Mouse (Mus musculus) myocyte (in vitro differentiated cells): ENCODE measurements around the gene Ticam1. TPM values are rescaled to one million over a fixed set of nuclear protein-coding genes. Genes with fewer than 3 reads are reported as not detected.

Experiments used
- H3K27me3 ChIP-seq: one replicate; pipeline ENCODE4 v1.6.1; 2011; ENCODE audit not compliant: control insufficient read depth, insufficient read depth, insufficient read length
- H3K36me3 ChIP-seq: one replicate; pipeline ENCODE4 v1.6.1; 2011; ENCODE audit not compliant: control insufficient read depth, insufficient read depth
- H3K4me2 ChIP-seq: one replicate; pipeline ENCODE4 v1.6.1; 2011; ENCODE audit warnings: low read depth, control low read depth
- H3K4me3 ChIP-seq: one replicate; pipeline ENCODE4 v1.5.1; 2011; ENCODE audit warnings: mild to moderate bottlenecking, control low read depth, moderate library complexity
- H3K79me2 ChIP-seq: one replicate; pipeline ENCODE4 v1.6.1; 2011; ENCODE audit not compliant: control insufficient read depth, insufficient read depth
- H3ac ChIP-seq: one replicate; pipeline ENCODE4 v1.6.1; 2011; ENCODE audit not compliant: control insufficient read depth, insufficient read length
- CEBPB ChIP-seq: IDR thresholded peaks from 2 replicates; pipeline ENCODE4 v1.6.1; 2011; ENCODE audit warnings: mild to moderate bottlenecking, moderate library complexity; ENCODE audit not compliant: poor library complexity, insufficient read depth, severe bottlenecking
- E2F4 ChIP-seq: IDR thresholded peaks from one replicate; pipeline ENCODE4 v1.6.1; 2011; ENCODE audit warnings: mild to moderate bottlenecking, control low read depth, moderate library complexity; ENCODE audit not compliant: insufficient read depth
- MAX ChIP-seq: IDR thresholded peaks from one replicate; pipeline ENCODE4 v1.6.1; 2011; ENCODE audit warnings: low read depth, mild to moderate bottlenecking, control low read depth
- MYOD1 ChIP-seq, 3 experiments: IDR thresholded peaks; one replicate each; pipeline ENCODE4 v1.6.1; 2011; ENCODE audit warnings: control low read depth in 2 of 3, low read depth in 2 of 3, mild to moderate bottlenecking in 2 of 3, moderate library complexity in 1 of 3; ENCODE audit not compliant: insufficient read length in 2 of 3, control insufficient read depth in 1 of 3
- MYOG ChIP-seq, 3 experiments: IDR thresholded peaks; one replicate each; pipeline ENCODE4 v1.6.1; 2011; ENCODE audit warnings: control low read depth in 2 of 3, low read depth in 2 of 3, mild to moderate bottlenecking in 2 of 3; ENCODE audit not compliant: insufficient read length in 2 of 3, control insufficient read depth in 1 of 3, insufficient read depth in 1 of 3
- POLR2A ChIP-seq: IDR thresholded peaks from one replicate; pipeline ENCODE4 v1.6.1; 2011; ENCODE audit warnings: low read depth, mild to moderate bottlenecking, control low read depth, moderate library complexity; ENCODE audit not compliant: insufficient read length
- POLR2AphosphoS2 ChIP-seq: IDR thresholded peaks from one replicate; pipeline ENCODE4 v1.6.1; 2011; ENCODE audit warnings: low read depth, control low read depth; ENCODE audit not compliant: insufficient read length
- REST ChIP-seq: IDR thresholded peaks from one replicate; pipeline ENCODE4 v1.6.1; 2011; ENCODE audit warnings: mild to moderate bottlenecking, control low read depth, moderate library complexity; ENCODE audit not compliant: insufficient read depth, insufficient read length
- SRF ChIP-seq: IDR thresholded peaks from one replicate; pipeline ENCODE4 v1.6.1; 2011; ENCODE audit warnings: low read depth; ENCODE audit not compliant: control insufficient read depth, insufficient read length
- TCF3 ChIP-seq: IDR thresholded peaks from one replicate; pipeline ENCODE4 v1.6.1; 2011; ENCODE audit warnings: low read depth, control low read depth; ENCODE audit not compliant: insufficient read length
- USF1 ChIP-seq: IDR thresholded peaks from one replicate; pipeline ENCODE4 v1.6.1; 2011; ENCODE audit warnings: low read depth, mild to moderate bottlenecking, control low read depth, moderate library complexity
- polyA plus RNA-seq: library from polyadenylated mRNA; unstranded; fragments of >200 nt; fragmentation: generic; extraction: Trizol; gene quantifications from one replicate; pipeline ENCODE4 v1.2.1, GENCODE M21; 2012; ENCODE audit warnings: missing spikeins

The Ticam1 gene
- polyA plus RNA-seq, 1 experiment, result 9.1 TPM

GRCm38 (mm10) chr17:56271609-56272253 is 4.9 kb downstream of the Ticam1 start:
- Histone ChIP-seq H3K27me3 (no peaks in the 10 kb centered on the region), H3K79me2 (peaks cover 9% of the 10 kb centered on the region), H3ac (no peak overlapping the region), H3K36me3 (no peaks in the 10 kb centered on the region), H3K4me3 (no peak overlapping the region), H3K4me2 (no peak overlapping the region)
- TF ChIP-seq MAX, result no peak
- peak; percentile 8 for TF ChIP-seq POLR2AphosphoS2

DNA sequence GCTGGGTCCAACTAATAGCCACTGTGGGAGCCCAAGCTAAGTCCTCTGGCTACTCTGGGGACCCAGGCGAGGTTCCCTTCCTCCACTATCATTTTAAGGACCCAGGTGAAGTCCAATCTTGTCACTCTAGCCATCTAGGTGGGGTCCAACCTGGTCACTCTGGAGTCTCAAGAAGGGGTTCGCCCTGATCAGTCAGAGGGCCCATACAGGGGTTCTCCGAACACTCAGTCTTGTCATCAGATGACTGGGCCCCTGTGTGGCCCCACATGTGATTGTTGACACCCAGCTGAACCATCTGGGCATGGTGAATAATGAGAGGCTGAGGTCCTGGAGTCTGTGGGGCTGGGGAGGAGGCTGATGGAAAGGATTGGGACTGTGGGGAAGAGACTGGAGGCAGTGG is 6.8 kb downstream of the Ticam1 start:
- peak overlapping the region; percentile 94 for H3K4me2 ChIP-seq
- TF ChIP-seq E2F4 (no peak), USF1 (no peak), TCF3 (no peak), MYOD1 (IDR thresholded peaks at IDR 0.05; ENCODE audit: control insufficient read depth in 1 of 3, insufficient read length in 2 of 3, low read depth in 2 of 3) (no peak)
- peak overlapping the region; percentile 26 for H3K4me3 ChIP-seq
- H3K27me3 ChIP-seq, result no peaks in the 10 kb centered on the region
- H3K36me3 ChIP-seq, result no peaks in the 10 kb centered on the region
- H3K79me2 ChIP-seq, result no peaks in the 10 kb centered on the region
- no peak overlapping the region for H3ac ChIP-seq

GRCm38 (mm10) chr17:56269153-56269630 is 7.4 kb downstream of the Ticam1 start:
- Histone ChIP-seq H3K36me3 (no peaks in the 10 kb centered on the region), H3ac (no peak overlapping the region)

GRCm38 (mm10) chr17:56266271-56266670 is 10.3 kb downstream of the Ticam1 start:
- Histone ChIP-seq H3K4me2 (peak overlapping the region; percentile 69), H3K79me2 (peaks cover 4% of the 10 kb centered on the region), H3K27me3 (no peaks in the 10 kb centered on the region), H3K36me3 (no peaks in the 10 kb centered on the region), H3K4me3 (no peak overlapping the region), H3ac (no peak overlapping the region)
- TF ChIP-seq CEBPB (0 out of 2 replicates have a peak, but pooled peaks have one; percentile 34), E2F4 (no peak)

More at GRCm38 (mm10) chr17:56269153-56269630, 7.4 kb downstream of the Ticam1 start:
- Histone ChIP-seq H3K79me2 (no peaks in the 10 kb centered on the region), H3K27me3 (no peaks in the 10 kb centered on the region), H3K4me3 (peak overlapping the region; percentile 26), H3K4me2 (peak overlapping the region; percentile 94)
- TF ChIP-seq REST (no peak), SRF (no peak), MYOD1 (IDR thresholded peaks at IDR 0.05; ENCODE audit: control insufficient read depth in 1 of 3, insufficient read length in 2 of 3, low read depth in 2 of 3) (no peak), POLR2AphosphoS2 (peak; percentile 84), POLR2A (peak; percentile 65)

DNA sequence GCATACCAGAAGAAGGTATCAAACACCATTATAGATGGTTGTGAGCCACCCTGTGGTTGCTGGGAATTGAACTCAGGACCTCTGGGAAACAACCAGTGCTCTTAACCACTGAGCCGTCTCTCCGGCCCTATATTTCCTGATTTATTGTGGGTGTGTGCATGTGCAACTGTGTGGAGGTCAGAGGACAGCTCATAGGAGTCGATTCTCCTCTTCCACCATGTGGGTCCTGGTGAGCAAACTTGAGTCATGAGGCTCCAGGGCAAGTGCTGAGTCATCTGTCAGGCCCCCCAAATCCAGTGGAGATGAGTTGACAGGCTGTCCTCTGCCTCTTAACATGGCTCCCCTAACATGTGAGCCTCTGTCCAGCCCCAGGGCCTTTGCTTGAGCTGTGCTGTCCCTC is 10.7 kb downstream of the Ticam1 start:
- H3K36me3 ChIP-seq, result no peaks in the 10 kb centered on the region

GRCm38 (mm10) chr17:56265011-56265410 is 11.6 kb downstream of the Ticam1 start:
- no peak for TF ChIP-seq MYOG (IDR thresholded peaks at IDR 0.05; ENCODE audit: control insufficient read depth in 1 of 3, insufficient read depth in 1 of 3, insufficient read length in 2 of 3, low read depth in 2 of 3)
- peak; percentile 28 for TF ChIP-seq POLR2AphosphoS2
- Histone ChIP-seq H3K4me3 (no peak overlapping the region), H3K36me3 (peaks cover 7% of the 10 kb centered on the region)

More for the DNA sequence above, 10.7 kb downstream of the Ticam1 start:
- Histone ChIP-seq H3ac (no peak overlapping the region), H3K4me3 (no peak overlapping the region), H3K79me2 (peaks cover 5% of the 10 kb centered on the region), H3K4me2 (peak overlapping the region; percentile 69), H3K27me3 (no peaks in the 10 kb centered on the region)
- TF ChIP-seq MYOG (IDR thresholded peaks at IDR 0.05; ENCODE audit: control insufficient read depth in 1 of 3, insufficient read depth in 1 of 3, insufficient read length in 2 of 3, low read depth in 2 of 3) (no peak), SRF (no peak), POLR2AphosphoS2 (peak; percentile 49)

DNA sequence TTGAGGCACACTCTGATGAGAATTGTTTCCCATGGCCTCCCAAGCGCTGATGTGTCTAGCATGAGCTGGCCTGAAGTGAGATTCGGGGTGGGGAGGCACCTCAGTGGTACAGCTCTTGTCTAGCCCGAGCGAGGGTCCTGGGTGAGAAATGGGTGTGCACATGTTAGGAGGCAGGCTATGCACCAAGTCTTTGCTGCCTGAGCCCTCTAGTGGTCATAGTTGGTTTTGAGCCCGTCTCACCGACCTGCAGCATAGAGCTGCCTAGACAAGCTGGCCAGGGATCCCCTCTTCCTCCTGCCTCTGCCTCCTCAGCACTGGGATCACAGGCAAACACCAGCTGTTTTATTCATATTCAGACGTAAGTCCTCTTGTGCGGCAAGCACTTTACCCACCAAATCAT is 12.6 kb downstream of the Ticam1 start:
- peaks cover 24% of the 10 kb centered on the region for H3K79me2 ChIP-seq
- peaks cover 7% of the 10 kb centered on the region for H3K36me3 ChIP-seq
- TF ChIP-seq POLR2AphosphoS2, result peak; percentile 64
- no peak for TF ChIP-seq MAX
- H3K27me3 ChIP-seq, result no peaks in the 10 kb centered on the region
- H3ac ChIP-seq, result no peak overlapping the region
- H3K4me2 ChIP-seq, result no peak overlapping the region
- H3K4me3 ChIP-seq, result no peak overlapping the region

More at GRCm38 (mm10) chr17:56265011-56265410, 11.6 kb downstream of the Ticam1 start:
- no peak overlapping the region for H3ac ChIP-seq
- H3K79me2 ChIP-seq, result peaks cover 14% of the 10 kb centered on the region
- no peak overlapping the region for H3K4me2 ChIP-seq
- no peaks in the 10 kb centered on the region for H3K27me3 ChIP-seq
